Mouse (Mus musculus) thymus, adult 2 months (tissue): ENCODE data around the gene Ufd1. TPM values are rescaled to one million over a fixed set of nuclear protein-coding genes. Genes with fewer than 3 reads are reported as not detected.

Experiments
- DNase-seq: peaks from one replicate; pipeline ENCODE4 v3.0.0; 2021
- H3K27ac ChIP-seq: fragments of 200-500 bp; 2 replicates; pipeline ENCODE4 v1.5.1; 2012; ENCODE audit warnings: low read length, control low read depth; ENCODE audit not compliant: control insufficient read depth, insufficient read depth
- H3K27me3 ChIP-seq: fragments of 200-500 bp; 2 replicates; pipeline ENCODE4 v1.6.1; 2012; ENCODE audit warnings: mild to moderate bottlenecking, low read length, moderate library complexity, mixed read lengths; ENCODE audit not compliant: control insufficient read depth, insufficient read depth
- H3K36me3 ChIP-seq: fragments of 200-500 bp; 2 replicates; pipeline ENCODE4 v1.6.1; 2012; ENCODE audit warnings: mild to moderate bottlenecking, low read length, moderate library complexity; ENCODE audit not compliant: control insufficient read depth, insufficient read depth
- H3K4me1 ChIP-seq: fragments of 200-500 bp; replicated peaks from 2 replicates; pipeline ENCODE4 v1.6.1; 2012; ENCODE audit warnings: low read length; ENCODE audit not compliant: control insufficient read depth, insufficient read depth
- H3K4me3 ChIP-seq: fragments of 200-500 bp; 2 replicates; pipeline ENCODE4 v1.5.1; 2012; ENCODE audit warnings: mild to moderate bottlenecking, low read length, control low read depth, moderate library complexity; ENCODE audit not compliant: control insufficient read depth, insufficient read depth
- CTCF ChIP-seq: fragments of 200-500 bp; IDR thresholded peaks from 2 replicates; pipeline ENCODE4 v1.5.1; 2012; ENCODE audit warnings: mild to moderate bottlenecking, control low read depth, low read length, moderate library complexity, borderline replicate concordance; ENCODE audit not compliant: control insufficient read depth, poor library complexity, insufficient read depth; ENCODE audit errors: extremely low read depth
- POLR2A ChIP-seq: fragments of 200-500 bp; IDR thresholded peaks from 2 replicates; pipeline ENCODE4 v1.6.1; 2012; ENCODE audit warnings: mild to moderate bottlenecking, low read length, control low read depth, moderate library complexity; ENCODE audit not compliant: control insufficient read depth, poor library complexity, insufficient read depth; ENCODE audit errors: extremely low read depth
- WGBS: fragments of 180-500 bp; shearing (Covaris S2); methylation state at CpG from one replicate; pipeline ENCODE4 v1.1.7; 2018; 5-methylcytosine and 5-hydroxymethylcytosine counted together
- polyA plus RNA-seq: library from polyadenylated mRNA; depleted of rRNA; stranded (reverse); fragments of >200 nt; gene quantifications from 2 replicates; pipeline ENCODE4 v1.2.3, GENCODE M21; 2012

Ufd1 gene
- polyA plus RNA-seq, 1 experiment, result 47.3 TPM

DNA sequence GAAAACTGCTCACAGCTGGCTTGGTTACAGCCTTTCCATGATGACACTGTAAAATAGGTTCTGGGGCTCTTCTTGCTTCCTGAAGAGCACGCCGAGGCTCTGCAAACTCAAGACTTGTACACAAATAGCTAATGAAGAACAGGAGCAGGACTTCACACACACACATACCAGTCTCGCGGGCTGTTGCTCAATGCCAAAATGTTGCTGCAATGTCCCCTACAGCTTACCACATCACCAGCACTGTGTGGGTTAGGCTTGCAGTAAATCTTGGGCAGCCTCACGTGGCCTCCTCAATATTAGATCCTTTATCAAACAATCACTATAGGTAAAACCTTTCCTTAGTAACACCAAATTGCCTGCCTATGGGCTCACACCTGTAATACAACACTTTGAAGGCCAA lies 2.6 kb upstream of the Ufd1 start:
- WGBS, result 94% methylated on average over 5 of the region's 5 CpGs
- Histone ChIP-seq H3K27me3 (no peaks in the 10 kb centered on the region), H3K4me3 (no peak overlapping the region), H3K4me1 (peaks cover 7% of the 10 kb centered on the region), H3K36me3 (peaks cover 24% of the 10 kb centered on the region), H3K27ac (no peak overlapping the region)
- DNase-seq, result no peak
- no peak for TF ChIP-seq POLR2A
- no peak for TF ChIP-seq CTCF

DNA sequence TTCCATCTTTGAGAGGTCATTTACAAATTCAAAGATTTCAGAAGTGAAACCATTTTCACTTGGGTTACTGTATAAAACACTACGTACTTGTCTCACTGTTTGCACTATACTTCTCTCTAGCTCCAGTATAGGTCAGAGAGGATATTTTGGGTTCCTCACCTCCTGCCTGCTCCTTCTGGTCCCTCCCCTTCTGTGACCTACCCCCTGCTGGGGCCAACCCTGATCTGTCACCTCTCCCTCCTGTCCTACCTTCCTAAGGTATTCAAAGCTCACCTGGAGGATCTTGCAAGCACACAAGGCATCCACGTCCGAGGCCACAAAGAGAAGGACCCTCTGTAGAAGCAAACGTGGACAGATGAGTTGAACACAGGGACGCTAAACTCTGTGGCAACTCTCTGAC lies 547 bp upstream of the Ufd1 start:
- DNase-seq, result no peak
- peaks cover 24% of the 10 kb centered on the region for H3K36me3 ChIP-seq
- H3K4me3 ChIP-seq, result peak overlapping the region; percentile 88
- 0 out of 2 replicates have a peak overlapping the region, but pooled peaks have one; percentile 3 for H3K27ac ChIP-seq
- 5% methylated on average over 5 of the region's 5 CpGs for WGBS
- peaks cover 7% of the 10 kb centered on the region for H3K4me1 ChIP-seq
- TF ChIP-seq POLR2A, result no peak
- TF ChIP-seq CTCF, result no peak
- H3K27me3 ChIP-seq, result no peaks in the 10 kb centered on the region

DNA sequence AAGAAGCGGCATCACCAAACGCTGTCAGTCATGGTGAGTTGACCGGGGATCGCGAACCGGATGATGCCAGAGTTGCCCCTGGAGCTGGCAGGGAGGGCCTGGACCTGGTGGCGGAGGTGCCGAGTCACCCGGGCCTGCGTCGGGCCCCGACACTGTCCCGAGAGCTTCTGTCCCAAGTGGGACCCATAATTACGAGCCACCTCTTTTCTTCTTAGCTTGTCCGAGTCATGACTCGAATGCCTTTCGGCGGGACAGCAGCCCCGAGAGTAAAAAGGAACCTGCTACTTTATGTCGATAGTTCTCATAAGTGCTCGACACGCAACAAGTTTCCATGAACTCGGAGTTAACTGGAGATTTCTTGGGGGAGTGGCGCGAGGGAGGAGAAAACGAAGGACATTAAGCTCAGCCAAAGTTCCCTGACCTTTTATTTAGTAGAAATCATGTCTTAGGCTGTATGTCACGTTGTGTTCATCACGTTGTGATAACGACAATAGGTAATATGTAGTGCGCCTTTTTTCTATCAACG lies 869 bp downstream of the Ufd1 start:
- WGBS, result 1% methylated on average over 31 of the region's 31 CpGs
- DNase-seq, result no peak
- peak overlapping the region; percentile 68 for H3K4me3 ChIP-seq
- H3K27ac ChIP-seq, result no peak overlapping the region; the same call in 1 of the 2 replicates
- no peak for TF ChIP-seq CTCF
- no peak for TF ChIP-seq POLR2A
- peaks cover 7% of the 10 kb centered on the region for H3K4me1 ChIP-seq
- H3K27me3 ChIP-seq, result no peaks in the 10 kb centered on the region
- H3K36me3 ChIP-seq, result peaks cover 18% of the 10 kb centered on the region

DNA sequence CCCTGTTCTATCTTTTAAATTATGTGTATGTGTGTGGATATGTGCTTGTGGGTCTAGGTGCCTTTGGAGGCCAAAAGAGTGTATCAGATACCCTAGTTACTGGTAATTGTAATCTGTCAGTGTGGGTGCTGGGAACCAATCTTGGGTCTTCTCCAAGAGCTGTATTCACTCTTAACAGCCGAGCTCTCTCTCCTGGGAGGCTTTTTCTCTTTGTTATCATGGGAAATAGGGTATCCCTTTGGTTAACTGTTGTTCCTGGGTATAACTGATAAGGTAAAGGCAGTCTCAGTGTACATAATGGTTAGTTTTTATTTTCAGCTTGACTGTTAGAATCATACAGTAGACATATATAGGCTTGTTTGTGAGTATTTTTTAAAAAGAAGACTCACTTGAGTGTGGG lies 10.8 kb downstream of the Ufd1 start:
- 97% methylated on average over 1 of the region's 1 CpGs for WGBS
- Histone ChIP-seq H3K27ac (no peak overlapping the region), H3K27me3 (no peaks in the 10 kb centered on the region), H3K4me1 (no peaks in the 10 kb centered on the region), H3K36me3 (peaks cover 92% of the 10 kb centered on the region), H3K4me3 (no peak overlapping the region)
- TF ChIP-seq POLR2A (no peak), CTCF (no peak)
- DNase-seq, result no peak

DNA sequence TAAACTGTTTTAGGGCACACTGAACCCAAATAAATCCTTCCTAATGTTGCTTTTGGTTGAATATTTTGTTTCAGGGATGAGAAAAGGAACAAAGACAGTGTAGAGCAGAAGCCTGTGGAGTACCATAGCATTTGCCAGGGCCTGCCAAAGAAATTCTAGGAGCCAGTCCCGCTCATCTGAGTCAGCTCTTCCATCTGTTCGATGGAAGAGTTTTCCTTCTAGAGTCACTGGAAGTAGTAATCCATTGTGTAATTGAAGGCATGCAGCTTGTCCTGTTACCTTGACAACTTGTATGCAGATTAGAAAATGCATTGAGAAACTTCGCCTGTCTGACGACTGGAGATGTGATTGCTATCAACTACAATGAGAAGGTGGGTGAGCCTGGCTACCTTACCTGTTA lies 11.3 kb downstream of the Ufd1 start:
- Histone ChIP-seq H3K4me3 (no peak overlapping the region), H3K36me3 (peaks cover 97% of the 10 kb centered on the region)
- 94% methylated on average over 4 of the region's 4 CpGs for WGBS

DNA sequence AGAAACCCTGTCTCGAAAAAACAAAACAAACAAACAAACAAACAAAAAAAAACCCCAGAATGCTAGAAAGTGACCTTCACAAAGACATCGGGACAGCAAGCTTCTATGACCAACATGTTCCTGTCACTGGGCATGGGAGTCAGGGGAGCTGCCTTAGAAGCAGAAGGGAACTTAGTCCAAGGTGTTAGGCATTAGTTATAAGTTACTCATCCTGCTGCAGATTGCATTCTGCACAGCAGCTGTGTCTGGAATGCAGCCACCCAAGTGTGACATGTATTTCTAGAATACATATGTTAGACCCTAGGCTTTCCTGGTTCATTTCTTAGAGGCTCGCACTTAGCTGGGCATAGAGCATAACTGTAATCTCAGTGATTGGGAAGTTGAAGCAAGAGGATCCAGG lies 17.1 kb downstream of the Ufd1 start:
- 97% methylated on average over 3 of the region's 3 CpGs for WGBS
- no peaks in the 10 kb centered on the region for H3K4me1 ChIP-seq
- H3K27me3 ChIP-seq, result no peaks in the 10 kb centered on the region
- no peak for TF ChIP-seq CTCF
- TF ChIP-seq POLR2A, result no peak
- H3K4me3 ChIP-seq, result no peak overlapping the region
- H3K27ac ChIP-seq, result no peak overlapping the region
- DNase-seq, result no peak
- peaks cover 78% of the 10 kb centered on the region for H3K36me3 ChIP-seq

More for the DNA sequence above, 11.3 kb downstream of the Ufd1 start:
- Histone ChIP-seq H3K27ac (no peak overlapping the region), H3K4me1 (no peaks in the 10 kb centered on the region), H3K27me3 (no peaks in the 10 kb centered on the region)
- no peak for DNase-seq
- no peak for TF ChIP-seq CTCF

DNA sequence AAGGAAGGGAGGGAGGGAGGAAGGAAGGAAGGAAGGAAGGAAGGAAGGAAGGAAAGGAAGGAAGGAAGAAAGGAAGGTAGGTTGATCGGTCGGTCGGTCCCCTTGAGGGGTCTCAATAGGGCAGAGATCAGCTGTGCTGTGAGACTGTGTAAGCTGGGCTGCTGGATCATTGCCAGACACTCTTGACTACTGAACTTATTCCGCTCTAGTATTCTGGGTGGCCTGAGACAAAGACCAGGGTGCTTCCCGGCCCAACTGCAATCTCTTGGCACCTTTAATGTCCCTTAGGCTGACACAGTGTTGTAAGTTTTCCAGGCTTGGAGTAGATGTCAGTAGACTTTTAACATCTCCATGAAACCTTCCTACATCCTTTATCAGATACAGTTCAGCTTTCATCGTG lies 17.5 kb downstream of the Ufd1 start:
- DNase-seq, result no peak
- no peak overlapping the region for H3K27ac ChIP-seq
- H3K36me3 ChIP-seq, result peaks cover 76% of the 10 kb centered on the region
- no peaks in the 10 kb centered on the region for H3K27me3 ChIP-seq
- H3K4me1 ChIP-seq, result no peaks in the 10 kb centered on the region
- whole genome bisulfite sequencing, result 94% methylated on average over 6 of the region's 6 CpGs
- TF ChIP-seq CTCF (no peak), POLR2A (no peak)
- H3K4me3 ChIP-seq, result no peak overlapping the region
